Mouse (Mus musculus): Measurements from ENCODE around the gene Zfp583. TPM values are rescaled to one million over a fixed set of nuclear protein-coding genes. Genes with fewer than 3 reads are reported as not detected.
"Not testable (repeated sequence)": the region's sequence is repeated elsewhere in the genome, so short reads cannot be mapped to it uniquely, and the experiment has no call there.

Zfp583 gene
- 9.3 and 9.6 TPM in 2 replicates for polyA plus RNA-seq (2015; fragmentation: Nextera tagmentation; extraction: Ambion mirVana)

DNA sequence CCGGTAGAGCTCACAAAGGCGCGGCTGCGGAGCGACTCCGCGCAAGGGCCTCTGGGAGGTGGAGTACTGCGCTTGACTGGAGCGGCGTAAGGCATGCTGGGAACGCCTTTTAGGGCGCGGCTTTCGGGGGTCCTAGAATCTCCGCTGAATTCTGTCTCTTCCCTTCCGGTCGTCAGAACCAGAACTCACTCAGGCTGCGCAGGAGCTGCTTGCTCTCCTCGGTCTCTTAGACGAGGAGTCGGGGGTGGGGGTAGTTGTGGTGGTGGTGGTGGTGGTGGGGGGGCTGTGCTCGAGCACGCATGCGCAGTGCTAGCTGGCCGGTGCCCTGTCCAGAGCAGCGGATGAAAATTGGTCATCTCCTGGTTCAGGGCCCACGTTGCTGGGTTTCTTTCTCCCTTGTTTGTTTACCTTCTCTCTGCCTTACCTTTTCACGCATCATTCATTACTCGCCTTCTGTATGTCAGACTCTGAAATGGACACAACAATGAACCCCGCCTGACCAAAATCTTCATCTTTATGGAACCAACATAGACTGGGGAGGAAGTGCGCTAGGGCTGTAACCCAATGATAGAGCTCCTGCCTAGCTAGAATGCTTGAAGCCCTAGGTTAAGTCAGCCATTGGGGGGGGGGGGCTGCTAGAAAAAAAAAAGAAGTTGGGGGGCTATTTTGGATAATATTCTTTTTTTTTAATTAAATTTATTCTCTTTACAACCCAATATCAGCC, at the start of gene Zfp583:
Gene Zfp583 (minus strand): TSS at position 53 of the 724 bp plus-strand sequence.
- Histone ChIP-seq H3K9ac (peak within 1 kb of the TSS; percentile 84), H3K36me3 (peaks cover 15% of the 10 kb centered on the region), H3K4me2 (replicated peaks) (peak within 1 kb of the TSS; percentile 75), H3K4me3 (peak within 1 kb of the TSS; percentile 62), H3K9me3 (0 out of 2 replicates have a peak, but pooled peaks cover 4% of the 10 kb centered on the region), H3K4me1 (peaks cover 12% of the 10 kb centered on the region), H3K27me3 (no peaks in the 10 kb centered on the region), H3K27ac (peak within 1 kb of the TSS; percentile 84; the same call in 1 of the 2 replicates)
- ATAC-seq (ENCODE audit: low FRiP score, low read depth): peak; percentile 96
- WGBS: 5% methylated on average over 31 of the region's 31 CpGs

GRCm38 (mm10) chr7:6378441-6378840, 47.4 kb upstream of the Zfp583 start:
- 0 out of 2 replicates have a peak, but pooled peaks cover 9% of the 10 kb centered on the region for H3K36me3 ChIP-seq
- no peak overlapping the region for H3K4me2 ChIP-seq (replicated peaks)
- no peak overlapping the region for H3K4me3 ChIP-seq
- H3K27me3 ChIP-seq: no peaks in the 10 kb centered on the region
- no peak overlapping the region for H3K27ac ChIP-seq
- no peaks in the 10 kb centered on the region for H3K9me3 ChIP-seq
- no peak for ATAC-seq (ENCODE audit: low FRiP score, low read depth)
- H3K4me1 ChIP-seq: peaks cover 7% of the 10 kb centered on the region
- no peak overlapping the region for H3K9ac ChIP-seq
- 85% methylated on average over 8 of the region's 8 CpGs for WGBS

GRCm38 (mm10) chr7:6372993-6373392, 41.9 kb upstream of the Zfp583 start:
- no peaks in the 10 kb centered on the region for H3K9me3 ChIP-seq
- H3K27ac ChIP-seq: no peak overlapping the region
- 91% methylated on average over 3 of the region's 3 CpGs for WGBS
- H3K4me2 ChIP-seq (replicated peaks): no peak overlapping the region
- no peak overlapping the region for H3K4me3 ChIP-seq
- no peaks in the 10 kb centered on the region for H3K27me3 ChIP-seq
- ATAC-seq (ENCODE audit: low FRiP score, low read depth): no peak
- no peak overlapping the region for H3K9ac ChIP-seq
- no peaks in the 10 kb centered on the region for H3K4me1 ChIP-seq
- H3K36me3 ChIP-seq: peaks cover 9% of the 10 kb centered on the region; the same call in 1 of the 2 replicates

DNA sequence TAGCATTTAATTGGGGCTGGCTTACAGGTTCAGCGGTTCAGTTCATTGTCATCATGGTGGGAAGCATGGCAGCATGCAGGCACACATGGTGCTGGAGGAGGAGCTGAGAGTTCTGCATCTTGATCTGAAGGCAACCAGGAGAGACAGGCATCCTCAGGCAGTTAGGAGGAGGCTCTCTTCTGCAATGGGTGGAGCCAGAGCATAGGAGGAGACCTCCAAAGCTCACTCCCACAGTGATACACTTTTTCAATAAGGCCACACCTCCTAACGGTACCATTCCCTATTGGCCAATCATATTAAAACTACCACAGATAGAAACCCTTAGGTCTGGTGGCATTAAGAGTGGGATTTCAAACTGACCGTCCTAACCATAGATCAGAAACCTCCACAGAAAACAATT, 38.4 kb upstream of the Zfp583 start:
- 88% methylated on average over 3 of the region's 3 CpGs for WGBS
- Histone ChIP-seq H3K27me3 (no peaks in the 10 kb centered on the region), H3K4me2 (replicated peaks) (no peak overlapping the region), H3K9ac (no peak overlapping the region), H3K4me1 (no peaks in the 10 kb centered on the region), H3K4me3 (no peak overlapping the region), H3K27ac (no peak overlapping the region), H3K36me3 (no peaks in the 10 kb centered on the region; the same call in 1 of the 2 replicates), H3K9me3 (no peaks in the 10 kb centered on the region)
- no peak for ATAC-seq (ENCODE audit: low FRiP score, low read depth)

GRCm38 (mm10) chr7:6368146-6368545, 37.1 kb upstream of the Zfp583 start:
- not testable (repeated sequence) for H3K4me2 ChIP-seq (replicated peaks); ATAC-seq (ENCODE audit: low FRiP score, low read depth); H3K4me1 ChIP-seq; H3K9ac ChIP-seq; H3K9me3 ChIP-seq; H3K27me3 ChIP-seq; H3K4me3 ChIP-seq; H3K36me3 ChIP-seq; H3K27ac ChIP-seq
- WGBS: 81% methylated on average over 5 of the region's 5 CpGs

GRCm38 (mm10) chr7:6367185-6367584, 36.1 kb upstream of the Zfp583 start:
- ATAC-seq (ENCODE audit: low FRiP score, low read depth): no peak
- WGBS: 90% methylated on average over 5 of the region's 5 CpGs
- H3K36me3 ChIP-seq: no peaks in the 10 kb centered on the region; the same call in 1 of the 2 replicates

GRCm38 (mm10) chr7:6364761-6365160, 33.7 kb upstream of the Zfp583 start:
- WGBS: 68% methylated on average over 1 of the region's 1 CpGs
- H3K4me2 ChIP-seq (replicated peaks): no peak overlapping the region
- ATAC-seq (ENCODE audit: low FRiP score, low read depth): no peak
- H3K4me1 ChIP-seq: peaks cover 8% of the 10 kb centered on the region
- no peaks in the 10 kb centered on the region for H3K27me3 ChIP-seq
- H3K27ac ChIP-seq: no peak overlapping the region
- H3K9ac ChIP-seq: no peak overlapping the region
- no peaks in the 10 kb centered on the region for H3K9me3 ChIP-seq
- H3K36me3 ChIP-seq: no peaks in the 10 kb centered on the region
- H3K4me3 ChIP-seq: no peak overlapping the region

More at GRCm38 (mm10) chr7:6367185-6367584, 36.1 kb upstream of the Zfp583 start:
- H3K4me3 ChIP-seq: no peak overlapping the region
- H3K4me1 ChIP-seq: peaks cover 8% of the 10 kb centered on the region
- H3K9ac ChIP-seq: no peak overlapping the region
- no peaks in the 10 kb centered on the region for H3K9me3 ChIP-seq
- no peak overlapping the region for H3K4me2 ChIP-seq (replicated peaks)
- no peaks in the 10 kb centered on the region for H3K27me3 ChIP-seq
- H3K27ac ChIP-seq: no peak overlapping the region

- Histone ChIP-seq H3K4me1 (peaks cover 8% of the 10 kb centered on the region), H3K4me2 (replicated peaks) (peak within 1 kb of the TSS; percentile 76), H3K36me3 (no peaks in the 10 kb centered on the region), H3K9me3 (no peaks in the 10 kb centered on the region), H3K4me3 (peak within 1 kb of the TSS; percentile 59), H3K27ac (peak within 1 kb of the TSS; percentile 87), H3K9ac (peak within 1 kb of the TSS; percentile 77), H3K27me3 (no peaks in the 10 kb centered on the region)
- under 1% methylated on average over 23 of the region's 23 CpGs for WGBS
- peak; percentile 88 for ATAC-seq (ENCODE audit: low FRiP score, low read depth)
Measured at GRCm38 (mm10) chr7:6363047-6363488, 32.0 kb upstream of the Zfp583 start, which contains the start of gene Zfp78. TSS of gene Zfp78 (plus strand) at chr7:6363280.

GRCm38 (mm10) chr7:6362268-6363046, 31.4 kb upstream of the Zfp583 start:
- Histone ChIP-seq H3K36me3 (no peaks in the 10 kb centered on the region), H3K9me3 (no peaks in the 10 kb centered on the region), H3K9ac (peak overlapping the region; percentile 60), H3K27me3 (no peaks in the 10 kb centered on the region), H3K27ac (peak overlapping the region; percentile 87), H3K4me1 (peaks cover 8% of the 10 kb centered on the region), H3K4me3 (peak overlapping the region; percentile 59), H3K4me2 (replicated peaks) (peak overlapping the region; percentile 76)
- WGBS: 1% methylated on average over 38 of the region's 38 CpGs
- ATAC-seq (ENCODE audit: low FRiP score, low read depth): peak; percentile 93

DNA sequence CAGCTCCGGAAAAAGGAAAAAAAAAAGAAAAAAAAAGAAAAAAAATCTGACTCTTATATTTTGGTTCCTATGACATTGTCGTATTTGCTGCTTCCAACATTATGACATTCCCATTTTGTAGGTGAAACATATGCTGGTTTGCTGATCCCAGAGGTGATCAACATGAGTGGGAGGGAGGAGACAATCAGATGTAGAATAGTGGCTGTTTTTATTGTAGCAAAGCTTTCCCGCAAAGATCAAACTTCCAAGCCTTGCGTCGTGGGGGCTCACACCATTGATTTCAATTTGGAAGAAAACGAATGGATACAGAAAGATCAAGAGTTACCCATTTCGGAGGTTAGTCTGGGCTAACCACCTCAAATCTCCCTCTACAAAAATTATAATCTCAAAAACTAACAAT, 30.7 kb upstream of the Zfp583 start:
- H3K9me3 ChIP-seq: no peaks in the 10 kb centered on the region
- peak overlapping the region; percentile 87 for H3K27ac ChIP-seq
- H3K4me2 ChIP-seq (replicated peaks): peak overlapping the region; percentile 76
- no peak for ATAC-seq (ENCODE audit: low FRiP score, low read depth)
- H3K9ac ChIP-seq: peak overlapping the region; percentile 60
- WGBS: 23% methylated on average over 7 of the region's 7 CpGs
- H3K4me3 ChIP-seq: peak overlapping the region; percentile 59
- H3K4me1 ChIP-seq: peaks cover 8% of the 10 kb centered on the region
- H3K27me3 ChIP-seq: no peaks in the 10 kb centered on the region
- H3K36me3 ChIP-seq: no peaks in the 10 kb centered on the region

DNA sequence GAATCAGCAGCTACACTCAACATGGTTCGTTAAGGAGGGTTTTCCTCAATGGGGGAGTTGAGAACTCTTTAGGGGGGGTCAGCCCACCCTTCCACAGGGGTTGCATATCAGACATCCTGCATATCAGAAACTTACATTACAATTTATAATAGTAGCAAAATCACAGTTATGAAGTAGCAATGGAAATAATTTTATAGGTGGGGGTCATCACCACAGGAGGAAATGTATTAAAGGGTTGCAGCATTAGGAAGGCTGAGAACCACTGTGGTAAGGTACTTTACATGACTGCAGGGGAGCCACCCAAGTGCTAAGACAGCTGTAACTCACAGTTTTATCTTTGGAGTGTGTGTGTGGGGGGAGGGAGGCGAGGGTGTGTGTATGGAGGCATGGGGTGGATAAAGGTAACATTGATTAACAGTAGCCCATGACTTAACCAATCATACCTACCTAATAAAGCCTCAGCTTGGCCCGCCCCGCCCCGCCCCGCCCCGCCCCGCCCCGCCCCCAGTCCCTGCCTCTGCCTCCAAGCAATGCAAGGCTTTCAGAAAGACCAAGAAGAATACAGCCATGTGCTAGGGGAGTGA, 29.5 kb upstream of the Zfp583 start:
- no peak overlapping the region for H3K4me3 ChIP-seq
- no peaks in the 10 kb centered on the region for H3K36me3 ChIP-seq
- no peak overlapping the region for H3K4me2 ChIP-seq (replicated peaks)
- 10% methylated on average over 9 of the region's 9 CpGs for WGBS
- no peak overlapping the region for H3K27ac ChIP-seq
- no peak for ATAC-seq (ENCODE audit: low FRiP score, low read depth)
- no peaks in the 10 kb centered on the region for H3K27me3 ChIP-seq
- H3K9me3 ChIP-seq: no peaks in the 10 kb centered on the region
- peaks cover 8% of the 10 kb centered on the region for H3K4me1 ChIP-seq
- H3K9ac ChIP-seq: no peak overlapping the region

All from limb, embryonic 13.5 days (tissue).